Mouse (Mus musculus) hindbrain, embryonic 15.5 days (tissue): ENCODE measurements around the gene Slc19a3. TPM values are rescaled to one million over a fixed set of nuclear protein-coding genes. Genes with fewer than 3 reads are reported as not detected.

ENCODE experiments used
- ATAC-seq: fragments of 200-750 bp; cut with Nextera tagmentation; 2 replicates; pipeline ENCODE4 v1.8.0; 2017; ENCODE audit warnings: low read depth, moderate number of reproducible peaks, moderate TSS enrichment; ENCODE audit not compliant: low FRiP score
- H3K27ac ChIP-seq: fragments of 300-500 bp; sonication (generic); replicated peaks from 2 replicates; pipeline ENCODE4 v1.5.1; 2015; ENCODE audit warnings: mild to moderate bottlenecking, inconsistent platforms
- H3K27me3 ChIP-seq: fragments of 300-500 bp; sonication (generic); 2 replicates; pipeline ENCODE4 v1.6.1; 2015; ENCODE audit warnings: control low read depth, inconsistent platforms
- H3K36me3 ChIP-seq: fragments of 300-500 bp; sonication (generic); 2 replicates; pipeline ENCODE4 v1.6.1; 2015; ENCODE audit warnings: control low read depth, inconsistent platforms
- H3K4me1 ChIP-seq: fragments of 300-500 bp; sonication (generic); replicated peaks from 2 replicates; pipeline ENCODE4 v1.6.1; 2015; ENCODE audit warnings: control low read depth, inconsistent platforms
- H3K4me2 ChIP-seq: fragments of 300-500 bp; sonication (generic); 2 replicates; pipeline ENCODE4 v1.6.1; 2015; ENCODE audit warnings: moderate library complexity, mild to moderate bottlenecking, inconsistent platforms
- H3K4me3 ChIP-seq: fragments of 300-500 bp; sonication (generic); 2 replicates; pipeline ENCODE4 v1.5.1; 2015; ENCODE audit warnings: mild to moderate bottlenecking, inconsistent platforms
- H3K9ac ChIP-seq: fragments of 300-500 bp; sonication (generic); 2 replicates; pipeline ENCODE4 v1.6.1; 2015; ENCODE audit warnings: inconsistent platforms
- H3K9me3 ChIP-seq: fragments of 300-500 bp; sonication (generic); 2 replicates; pipeline ENCODE4 v1.6.1; 2016; ENCODE audit warnings: control low read depth, inconsistent platforms
- WGBS: fragments of 180-500 bp; shearing (Covaris S2); methylation state at CpG from one replicate; pipeline ENCODE4 v1.1.7; 2015; 5-methylcytosine and 5-hydroxymethylcytosine counted together
- polyA plus RNA-seq: library from polyadenylated mRNA; unstranded; fragments of >200 nt; fragmentation: Nextera tagmentation; extraction: Ambion mirVana; gene quantifications from 2 replicates; pipeline ENCODE4 v1.2.1, GENCODE M21; 2015

Gene Slc19a3
- polyA plus RNA-seq: 0.98 and 1.1 TPM in 2 replicates

DNA sequence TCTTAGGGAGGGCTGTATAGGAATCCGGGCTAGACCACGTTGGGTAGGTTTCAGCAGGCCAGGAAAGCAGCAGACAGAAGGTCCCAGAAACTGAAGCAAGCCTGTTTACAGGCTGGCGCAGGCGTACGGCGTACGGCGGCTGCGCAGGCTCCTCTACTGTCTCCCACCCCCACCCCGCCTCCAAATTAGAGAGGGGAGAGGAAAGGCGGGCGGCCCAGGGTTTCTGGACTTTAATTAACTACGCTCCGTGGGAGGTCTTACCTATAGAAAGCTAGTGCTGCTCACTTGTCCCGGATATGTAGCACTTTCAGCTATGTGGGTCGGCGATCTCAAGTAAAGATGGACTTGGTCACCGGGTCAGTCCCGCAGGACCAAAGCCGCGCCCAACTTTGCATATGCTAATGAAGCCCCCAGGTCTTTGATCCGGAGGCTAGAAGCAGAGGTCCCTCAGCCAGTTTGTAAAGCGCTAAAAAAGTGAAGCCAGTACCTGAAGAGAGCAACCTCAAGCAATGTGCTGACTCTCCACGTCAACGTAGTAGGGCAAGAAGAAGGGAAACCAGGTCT, at the start of gene Slc19a3:
Gene Slc19a3, minus strand, starts transcription at position 340 of the 564 bp plus-strand sequence.
- H3K4me3 ChIP-seq: peak within 1 kb of the TSS; percentile 53
- under 1% methylated on average over 25 of the region's 25 CpGs for whole genome bisulfite sequencing
- peak; percentile 96 for ATAC-seq

DNA sequence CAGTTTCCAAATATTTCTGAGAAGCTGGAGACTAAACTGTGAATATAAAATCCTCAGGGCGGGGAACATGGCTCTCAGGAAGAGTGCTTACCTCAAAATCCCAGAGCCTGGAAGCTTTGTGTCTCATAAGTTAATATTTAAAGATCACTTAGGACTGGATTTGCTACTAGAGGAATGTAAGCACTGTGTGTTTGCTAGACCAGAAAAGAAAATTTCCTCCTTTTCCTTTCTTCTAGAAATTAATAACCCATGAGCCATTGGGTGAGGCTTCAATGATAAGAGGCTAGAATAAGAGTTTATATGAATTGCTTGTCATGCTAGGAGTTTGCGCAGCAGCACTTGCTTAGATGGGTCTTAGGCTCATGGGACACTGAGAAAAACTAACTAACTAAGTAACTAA, 46.5 kb upstream of the Slc19a3 start:
- no peak for ATAC-seq
- H3K27ac ChIP-seq: no peak overlapping the region
- no peak overlapping the region for H3K9ac ChIP-seq
- no peaks in the 10 kb centered on the region for H3K36me3 ChIP-seq
- H3K4me1 ChIP-seq: no peaks in the 10 kb centered on the region
- no peaks in the 10 kb centered on the region for H3K27me3 ChIP-seq
- no peak overlapping the region for H3K4me2 ChIP-seq
- H3K9me3 ChIP-seq: no peaks in the 10 kb centered on the region
- H3K4me3 ChIP-seq: no peak overlapping the region
- whole genome bisulfite sequencing: 92% methylated on average over 2 of the region's 2 CpGs

More for the DNA sequence above, at the start of gene Slc19a3:
- peak within 1 kb of the TSS; percentile 86 for H3K4me2 ChIP-seq
- H3K36me3 ChIP-seq: no peaks in the 10 kb centered on the region
- H3K9me3 ChIP-seq: no peaks in the 10 kb centered on the region
- peaks cover 6% of the 10 kb centered on the region; the same call in 1 of the 2 replicates for H3K4me1 ChIP-seq
- peak within 1 kb of the TSS; percentile 55 for H3K9ac ChIP-seq
- peak within 1 kb of the TSS; percentile 41 for H3K27ac ChIP-seq
- H3K27me3 ChIP-seq: no peaks in the 10 kb centered on the region

DNA sequence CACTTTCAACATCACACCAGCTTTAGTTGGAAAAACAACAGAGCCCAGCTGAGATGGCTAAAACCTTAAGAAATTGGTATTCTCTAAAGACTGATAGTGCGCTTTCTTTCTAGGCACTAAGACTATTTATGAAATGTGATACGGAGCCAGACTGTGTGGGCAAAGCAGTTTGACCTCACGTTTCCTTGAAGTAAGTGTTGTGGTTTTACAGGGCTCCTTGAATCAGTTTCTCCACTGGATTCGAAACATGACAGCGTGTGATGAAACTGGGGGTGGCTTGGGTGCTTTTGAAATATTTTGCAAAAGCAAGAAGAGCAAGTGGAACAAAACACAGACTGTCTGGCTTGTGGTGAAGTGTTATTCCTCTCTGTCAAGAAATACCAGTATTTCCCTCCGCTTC, 38.8 kb upstream of the Slc19a3 start:
- no peaks in the 10 kb centered on the region for H3K4me1 ChIP-seq
- H3K36me3 ChIP-seq: no peaks in the 10 kb centered on the region
- H3K27ac ChIP-seq: no peak overlapping the region
- no peak overlapping the region for H3K9ac ChIP-seq
- WGBS: 82% methylated on average over 6 of the region's 6 CpGs
- H3K4me2 ChIP-seq: no peak overlapping the region
- H3K9me3 ChIP-seq: no peaks in the 10 kb centered on the region
- ATAC-seq: no peak
- H3K27me3 ChIP-seq: no peaks in the 10 kb centered on the region
- no peak overlapping the region for H3K4me3 ChIP-seq

DNA sequence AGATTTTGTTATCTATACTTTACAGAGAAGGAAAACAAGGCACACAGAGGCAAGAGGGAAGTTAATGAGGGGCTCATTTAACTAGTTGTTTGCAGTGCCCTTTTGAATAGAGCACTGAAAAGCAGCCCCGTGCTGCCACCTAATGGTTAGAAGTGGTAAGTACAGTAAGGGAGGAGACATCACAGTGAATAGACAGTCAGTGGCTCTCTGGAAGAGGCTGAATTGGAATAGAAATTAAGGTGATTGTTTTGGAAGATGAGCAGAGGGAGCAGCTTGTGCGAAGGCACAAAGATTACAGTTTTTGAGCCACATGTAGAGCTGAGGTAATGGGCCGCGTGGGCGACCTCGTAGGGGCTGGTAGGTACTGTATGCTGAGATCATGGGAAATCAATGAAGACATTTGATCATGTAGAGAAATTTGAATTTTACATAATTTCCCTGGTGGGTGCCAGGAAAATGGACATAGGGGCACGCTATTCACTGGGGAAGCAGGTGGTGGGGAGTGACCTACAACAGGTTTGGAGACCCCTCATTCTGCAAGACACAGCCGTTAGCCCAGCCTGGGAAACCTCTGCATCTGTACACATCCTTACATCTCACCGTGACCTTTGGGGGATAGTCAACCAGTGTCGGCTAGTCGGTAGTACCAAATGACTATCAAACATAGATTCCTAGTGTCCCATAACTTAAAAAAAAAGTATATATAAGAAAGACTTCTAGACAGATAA, 38.1 kb upstream of the Slc19a3 start:
- peak overlapping the region; percentile 47 for H3K4me2 ChIP-seq
- no peak overlapping the region for H3K9ac ChIP-seq
- no peaks in the 10 kb centered on the region for H3K9me3 ChIP-seq
- H3K27ac ChIP-seq: no peak overlapping the region
- H3K4me3 ChIP-seq: peak overlapping the region; percentile 27
- WGBS: 45% methylated on average over 11 of the region's 11 CpGs
- ATAC-seq: peak; percentile 93
- no peaks in the 10 kb centered on the region for H3K27me3 ChIP-seq
- no peaks in the 10 kb centered on the region for H3K4me1 ChIP-seq
- no peaks in the 10 kb centered on the region for H3K36me3 ChIP-seq

DNA sequence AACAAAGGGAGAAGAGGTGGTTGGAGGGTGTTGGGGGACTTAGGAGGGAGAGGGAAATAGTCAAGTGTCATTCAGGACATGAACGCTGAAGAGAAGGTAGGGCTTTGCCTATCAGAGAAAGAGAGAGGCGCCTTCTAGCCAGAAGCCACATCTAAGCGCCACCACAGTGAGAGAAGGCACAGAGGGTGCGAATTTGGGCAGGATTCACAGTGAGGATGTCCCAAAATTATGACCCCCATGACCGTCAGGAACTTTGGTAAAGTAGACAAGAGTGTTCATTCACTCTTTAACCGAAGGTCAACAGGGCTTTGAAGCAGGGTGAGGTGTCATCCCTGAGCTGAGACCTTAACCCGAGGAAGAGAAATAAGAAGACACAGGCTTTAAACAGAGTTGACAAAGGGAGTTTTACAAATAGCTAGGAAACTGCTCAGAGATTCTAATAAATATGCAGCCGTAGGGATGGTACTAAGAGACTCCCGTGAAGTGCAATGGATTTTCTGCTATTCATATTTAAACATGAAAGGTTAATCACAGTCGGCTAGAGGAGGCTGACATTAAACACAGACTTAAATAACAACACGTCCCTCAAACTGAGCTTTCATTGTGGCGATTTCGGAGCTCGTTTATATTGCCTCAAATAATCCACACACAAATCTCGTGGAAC, 37.4 kb upstream of the Slc19a3 start:
- Histone ChIP-seq H3K4me2 (peak overlapping the region; percentile 47), H3K4me1 (no peaks in the 10 kb centered on the region), H3K27ac (no peak overlapping the region), H3K9ac (no peak overlapping the region), H3K4me3 (peak overlapping the region; percentile 27), H3K36me3 (no peaks in the 10 kb centered on the region), H3K27me3 (no peaks in the 10 kb centered on the region), H3K9me3 (no peaks in the 10 kb centered on the region)
- 39% methylated on average over 15 of the region's 15 CpGs for WGBS
- peak; percentile 65 for ATAC-seq

DNA sequence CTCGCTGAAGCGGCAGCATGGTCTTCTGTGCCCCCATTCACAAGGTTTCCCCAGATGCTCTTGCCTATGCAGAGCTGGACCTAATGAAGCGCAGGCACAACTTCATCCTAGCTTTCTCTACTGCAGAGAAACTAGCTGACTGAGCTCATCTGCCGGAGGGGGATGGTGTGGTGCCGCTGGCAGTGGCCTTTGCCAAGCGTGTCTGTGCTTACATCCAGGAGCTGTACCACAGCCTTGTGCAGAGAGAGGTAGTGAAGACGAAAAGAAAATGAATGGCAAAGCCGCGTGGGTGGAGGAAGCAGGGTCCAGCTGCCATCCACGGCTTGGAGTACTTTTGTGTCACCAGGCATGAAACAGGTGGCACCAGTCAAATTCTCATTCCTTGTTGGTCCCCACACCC, 29.0 kb upstream of the Slc19a3 start:
- no peak overlapping the region for H3K27ac ChIP-seq
- H3K4me3 ChIP-seq: no peak overlapping the region
- no peaks in the 10 kb centered on the region for H3K27me3 ChIP-seq
- 85% methylated on average over 10 of the region's 10 CpGs for WGBS
- no peak overlapping the region for H3K9ac ChIP-seq
- H3K36me3 ChIP-seq: no peaks in the 10 kb centered on the region
- no peaks in the 10 kb centered on the region for H3K4me1 ChIP-seq
- no peak for ATAC-seq
- H3K4me2 ChIP-seq: no peak overlapping the region
- no peaks in the 10 kb centered on the region for H3K9me3 ChIP-seq

DNA sequence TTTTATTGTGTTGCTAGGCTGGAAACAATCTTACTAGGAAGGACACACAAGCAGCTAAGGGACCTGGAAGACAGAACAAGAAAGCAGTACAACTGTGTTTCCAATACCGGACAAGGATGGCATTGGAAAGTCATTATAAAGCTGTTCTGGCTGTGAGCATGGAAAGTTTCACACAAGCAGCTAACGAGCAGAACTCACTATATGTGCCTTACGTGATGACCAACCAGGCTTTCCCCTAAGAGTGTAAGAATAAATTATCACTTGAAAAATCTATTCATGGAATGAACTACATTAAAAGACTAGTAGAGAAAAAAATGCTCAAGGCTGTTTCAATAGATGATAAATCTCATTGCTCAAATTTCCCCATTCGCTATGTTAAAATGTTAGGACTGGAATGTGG, 28.3 kb upstream of the Slc19a3 start:
- H3K4me1 ChIP-seq: no peaks in the 10 kb centered on the region
- no peak overlapping the region for H3K27ac ChIP-seq
- no peak overlapping the region for H3K9ac ChIP-seq
- ATAC-seq: no peak
- no peak overlapping the region for H3K4me2 ChIP-seq
- no peaks in the 10 kb centered on the region for H3K36me3 ChIP-seq
- H3K9me3 ChIP-seq: no peaks in the 10 kb centered on the region
- H3K27me3 ChIP-seq: no peaks in the 10 kb centered on the region
- 91% methylated on average over 4 of the region's 4 CpGs for WGBS
- H3K4me3 ChIP-seq: no peak overlapping the region

DNA sequence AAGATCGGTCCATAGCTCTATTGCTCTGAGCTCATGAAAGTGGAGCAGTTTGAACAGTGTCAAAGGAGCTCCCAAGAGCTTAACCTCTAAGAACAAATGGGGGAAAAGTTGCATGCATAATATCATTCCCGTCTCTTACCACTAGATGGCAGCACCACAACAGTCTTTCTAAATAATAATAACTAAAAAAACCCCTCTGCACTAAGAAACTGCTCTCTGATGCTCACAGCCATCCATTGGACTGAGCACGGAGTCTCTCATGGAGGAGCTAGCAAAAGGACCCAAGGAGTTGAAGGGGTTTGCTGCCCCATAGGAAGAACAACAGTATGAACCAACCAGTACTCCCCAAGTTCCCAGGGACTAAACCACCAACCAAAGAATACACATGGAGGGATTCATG, 26.6 kb upstream of the Slc19a3 start:
- Histone ChIP-seq H3K9ac (no peak overlapping the region), H3K4me3 (no peak overlapping the region), H3K9me3 (no peaks in the 10 kb centered on the region), H3K4me2 (no peak overlapping the region), H3K36me3 (no peaks in the 10 kb centered on the region), H3K27ac (no peak overlapping the region), H3K27me3 (no peaks in the 10 kb centered on the region), H3K4me1 (no peaks in the 10 kb centered on the region)
- 28% methylated on average over 3 of the region's 3 CpGs for WGBS
- ATAC-seq: no peak

DNA sequence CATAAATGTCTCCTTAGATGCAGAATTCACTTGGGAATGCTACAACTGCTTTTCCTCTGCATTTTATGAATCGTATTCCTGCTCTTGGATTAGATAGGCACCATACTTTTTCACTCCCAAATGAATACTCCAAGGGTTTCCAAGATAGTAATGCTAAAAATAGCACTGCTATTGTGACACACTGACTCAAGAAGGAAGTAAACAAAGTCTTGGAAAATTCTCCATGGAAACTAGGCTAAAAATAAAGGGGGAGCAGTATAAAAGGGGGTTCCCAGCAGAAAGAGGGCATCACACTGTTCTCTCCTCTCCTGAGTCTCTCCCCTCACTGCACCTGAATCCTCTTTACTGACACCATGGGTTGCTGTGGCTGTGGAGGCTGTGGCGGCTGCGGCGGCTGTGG, 22.4 kb upstream of the Slc19a3 start, which contains the start of gene Krtap28-13:
Gene Krtap28-13, plus strand, starts transcription at position 288 of the 400 bp plus-strand sequence.
- H3K9ac ChIP-seq: no peak within 1 kb of the TSS
- H3K27ac ChIP-seq: no peak within 1 kb of the TSS
- H3K4me1 ChIP-seq: no peaks in the 10 kb centered on the region
- no peak within 1 kb of the TSS for H3K4me3 ChIP-seq
- no peaks in the 10 kb centered on the region for H3K36me3 ChIP-seq
- H3K9me3 ChIP-seq: no peaks in the 10 kb centered on the region
- no peak for ATAC-seq
- no peaks in the 10 kb centered on the region for H3K27me3 ChIP-seq
- no peak within 1 kb of the TSS for H3K4me2 ChIP-seq
- 74% methylated on average over 4 of the region's 4 CpGs for WGBS

DNA sequence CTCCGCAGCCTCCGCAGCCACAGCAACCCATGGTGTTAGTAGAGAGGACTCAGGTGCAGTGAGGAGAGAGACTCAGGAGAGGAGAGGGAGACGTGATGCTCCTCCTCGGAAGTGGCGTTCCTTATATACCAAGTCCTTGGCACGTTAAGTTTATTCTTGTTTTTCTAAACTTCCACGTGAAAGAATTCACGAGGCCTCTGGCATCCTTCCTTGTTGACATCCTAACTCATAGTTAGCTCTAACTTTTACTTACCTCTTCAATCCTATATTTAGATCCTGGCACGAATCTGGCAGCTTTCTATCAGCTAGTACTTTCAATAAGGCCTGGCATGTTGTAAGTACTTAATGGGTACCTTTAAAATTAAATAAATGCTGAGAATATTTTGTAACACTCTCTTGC, 21.0 kb upstream of the Slc19a3 start, which contains the start of gene A030005K14Rik:
Gene A030005K14Rik, minus strand, starts transcription at position 101 of the 400 bp plus-strand sequence.
- Histone ChIP-seq H3K4me3 (no peak within 1 kb of the TSS), H3K4me2 (no peak within 1 kb of the TSS), H3K27me3 (no peaks in the 10 kb centered on the region), H3K27ac (no peak within 1 kb of the TSS), H3K9me3 (no peaks in the 10 kb centered on the region), H3K36me3 (no peaks in the 10 kb centered on the region), H3K4me1 (no peaks in the 10 kb centered on the region), H3K9ac (no peak within 1 kb of the TSS)
- no peak for ATAC-seq
- 91% methylated on average over 9 of the region's 9 CpGs for WGBS

DNA sequence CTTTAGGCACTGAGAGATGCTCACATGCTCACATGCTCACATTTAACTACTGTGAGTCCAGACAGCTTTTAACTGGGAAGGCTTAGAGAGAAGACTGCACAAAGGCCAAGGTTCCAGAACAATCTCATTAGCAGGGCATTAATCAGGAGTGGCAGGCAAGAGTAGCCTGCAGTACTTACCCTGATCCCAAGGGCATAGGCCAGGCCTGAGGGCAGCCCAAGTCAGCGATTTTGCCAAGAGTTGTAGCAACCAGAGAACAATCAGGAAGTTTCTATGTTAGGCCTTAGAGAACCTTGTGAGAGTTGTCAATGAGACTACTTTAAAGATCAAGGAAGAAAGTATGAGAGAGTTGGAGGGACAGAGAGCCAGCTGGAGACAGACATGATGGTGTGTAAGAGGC, 20.2 kb upstream of the Slc19a3 start:
- no peaks in the 10 kb centered on the region for H3K4me1 ChIP-seq
- WGBS: 63% methylated on average over 1 of the region's 1 CpGs
- no peaks in the 10 kb centered on the region for H3K36me3 ChIP-seq
- H3K9ac ChIP-seq: no peak overlapping the region
- H3K27me3 ChIP-seq: no peaks in the 10 kb centered on the region
- H3K27ac ChIP-seq: no peak overlapping the region
- no peak overlapping the region for H3K4me3 ChIP-seq
- H3K4me2 ChIP-seq: no peak overlapping the region
- no peak for ATAC-seq
- H3K9me3 ChIP-seq: no peaks in the 10 kb centered on the region

DNA sequence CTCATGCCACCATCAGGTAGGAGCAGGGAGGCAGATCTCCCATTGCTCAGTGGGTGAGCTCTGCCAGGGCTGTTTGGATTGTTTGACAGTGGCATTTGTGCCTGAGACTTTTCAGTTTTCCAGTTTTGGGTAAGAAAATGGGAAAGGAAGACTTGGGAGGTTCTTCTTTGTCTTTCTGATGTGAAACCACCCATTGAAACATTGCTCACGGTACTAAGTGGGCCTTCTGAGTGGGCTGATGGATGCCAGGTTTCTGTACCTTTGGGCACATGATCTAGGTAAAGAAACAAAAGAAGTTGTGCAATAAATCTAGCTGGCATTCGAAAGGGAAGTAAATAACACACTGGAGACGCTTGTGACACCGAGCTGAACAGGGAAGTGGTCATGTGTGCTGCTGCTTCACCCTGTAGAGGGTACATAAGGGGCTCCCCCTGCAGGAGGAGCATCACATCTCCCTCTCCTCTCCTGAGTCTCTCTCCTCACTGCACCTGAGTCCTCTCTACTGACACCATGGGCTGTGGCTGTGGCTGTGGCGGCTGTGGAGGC, 6.7 kb upstream of the Slc19a3 start, which contains the start of gene Gm47969:
Gene Gm47969, plus strand, starts transcription at position 51 of the 546 bp plus-strand sequence.
- Histone ChIP-seq H3K4me2 (no peak within 1 kb of the TSS), H3K4me3 (no peak within 1 kb of the TSS), H3K4me1 (no peaks in the 10 kb centered on the region), H3K9me3 (no peaks in the 10 kb centered on the region), H3K36me3 (no peaks in the 10 kb centered on the region), H3K9ac (no peak within 1 kb of the TSS), H3K27me3 (no peaks in the 10 kb centered on the region), H3K27ac (no peak within 1 kb of the TSS)
- no peak for ATAC-seq
- 83% methylated on average over 5 of the region's 5 CpGs for WGBS
